Mouse (Mus musculus) liver, embryonic 14.5 days (tissue): ENCODE results near the gene Serpinb6a.

Experiments used
- CTCF ChIP-seq: IDR thresholded peaks from 2 replicates; pipeline ENCODE4 v1.5.1; 2016; ENCODE audit warnings: antibody characterized with exemption, low read depth, control low read depth
- EP300 ChIP-seq: IDR thresholded peaks from 2 replicates; pipeline ENCODE4 v1.6.1; 2016; ENCODE audit warnings: antibody characterized with exemption, low read depth

DNA sequence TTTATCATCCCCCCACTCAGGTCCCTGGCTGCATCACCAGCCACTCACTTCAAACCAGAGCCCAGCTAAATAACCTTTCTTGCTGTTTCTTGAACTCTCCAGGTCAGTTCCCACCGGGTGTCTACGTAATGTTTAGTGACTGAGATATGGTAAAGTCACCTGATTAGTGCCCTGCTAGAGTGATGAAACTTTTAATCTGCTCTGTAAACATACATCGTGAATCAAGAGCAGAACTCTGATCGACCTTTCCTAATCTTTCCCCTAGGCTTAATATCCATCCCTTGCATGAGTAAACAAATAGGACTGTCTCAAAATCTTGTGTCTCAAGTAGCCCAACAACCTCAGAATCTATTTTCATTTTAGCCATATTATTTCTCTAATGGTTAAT is 36.6 kb downstream of the Serpinb6a start:
- TF ChIP-seq CTCF (no peak), EP300 (no peak)
